Mouse (Mus musculus) liver, embryonic 14.5 days (tissue): ENCODE results near the gene Ksr2.

Source experiments
- CTCF ChIP-seq: IDR thresholded peaks from 2 replicates; pipeline ENCODE4 v1.5.1; 2016; ENCODE audit warnings: antibody characterized with exemption, low read depth, control low read depth
- EP300 ChIP-seq: IDR thresholded peaks from 2 replicates; pipeline ENCODE4 v1.6.1; 2016; ENCODE audit warnings: antibody characterized with exemption, low read depth

- TF ChIP-seq CTCF (no peak), EP300 (no peak)
Measured at GRCm38 (mm10) chr5:117492933-117493863, 79.4 kb downstream of the Ksr2 start.
